In the genomic region with DNA sequence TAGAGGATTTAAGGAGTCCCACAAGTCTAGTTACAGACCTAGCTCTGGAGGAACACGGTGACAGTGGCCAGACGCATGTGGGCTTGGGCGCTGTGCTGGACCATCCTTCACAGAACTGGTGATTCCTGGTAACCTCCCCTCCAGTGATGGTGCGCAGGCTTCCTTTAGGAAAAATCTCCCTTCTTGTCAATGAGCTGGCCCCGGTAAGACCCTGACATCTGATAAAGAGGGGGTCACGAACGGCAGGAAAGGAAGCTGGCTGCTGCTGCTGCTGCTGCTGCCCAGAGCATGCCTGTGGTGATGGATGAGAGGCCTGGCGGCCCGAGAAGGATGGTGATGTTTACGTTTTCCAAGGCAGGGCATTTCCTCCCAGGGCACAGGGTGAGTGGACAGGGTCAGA, we compare ENCODE assay signal across 24 mouse cellular contexts. TPM values are rescaled to one million over a fixed set of nuclear protein-coding genes. Genes with fewer than 3 reads are reported as not detected.
"Had no signal": no experiment of that assay in that cellular context is flagged by ENCODE, and none has a peak within 500 bp of the region (broad histone marks: within the 10 kb centered on the region; RNA-seq: fewer than 3 reads in every experiment).

No protein-coding gene starts in this region.

- DNase-seq: kidney, adult 2 months; kidney, postnatal 25 days; layer of hippocampus, adult 9-11 months; left cerebral cortex, postnatal 4 days; lung, adult 18-20 months; lung, postnatal 10 days; lung, postnatal 36 days; right cerebral cortex, adult 18-20 months; right cerebral cortex, postnatal 14 days; spleen, adult 18-20 months; thymus, adult 18-20 months; thymus, postnatal 36 days had no signal

- H3K36me3 ChIP-seq: limb, embryonic 12.5 days; limb, embryonic 15.5 days; lung, embryonic 15.5 days; midbrain, embryonic 12.5 days; midbrain, embryonic 15.5 days; stomach, embryonic 15.5 days had no signal

- H3K4me3 ChIP-seq: layer of hippocampus, adult 2 months; left cerebral cortex, adult 2 months; limb, embryonic 12.5 days; limb, embryonic 15.5 days; lung, embryonic 15.5 days; midbrain, embryonic 12.5 days; midbrain, embryonic 15.5 days; stomach, embryonic 15.5 days had no signal

- H3K9me3 ChIP-seq: limb, embryonic 15.5 days; lung, embryonic 15.5 days; midbrain, embryonic 12.5 days; midbrain, embryonic 15.5 days; stomach, embryonic 15.5 days had no signal

- H3K9ac ChIP-seq: limb, embryonic 12.5 days; limb, embryonic 15.5 days; liver, embryonic 14.5 days; lung, embryonic 15.5 days; midbrain, embryonic 12.5 days; midbrain, embryonic 15.5 days; stomach, embryonic 15.5 days had no signal

- H3K4me1 ChIP-seq: limb, embryonic 12.5 days; midbrain, embryonic 12.5 days; stomach, embryonic 15.5 days had no signal

- H3K27me3 ChIP-seq: lung, embryonic 15.5 days; midbrain, embryonic 12.5 days; midbrain, embryonic 15.5 days; stomach, embryonic 15.5 days had no signal

- H3K27ac ChIP-seq: kidney, postnatal 0 days; layer of hippocampus, adult 2 months; left cerebral cortex, adult 2 months; limb, embryonic 12.5 days; limb, embryonic 15.5 days; liver, embryonic 14.5 days; lung, embryonic 15.5 days; midbrain, embryonic 12.5 days; midbrain, embryonic 15.5 days; stomach, embryonic 15.5 days had no signal

- ATAC-seq: midbrain, embryonic 15.5 days had no signal

- H3K4me2 ChIP-seq: limb, embryonic 12.5 days; limb, embryonic 15.5 days; liver, embryonic 11.5 days; lung, embryonic 15.5 days; midbrain, embryonic 12.5 days; midbrain, embryonic 15.5 days; stomach, embryonic 15.5 days had no signal

RNA-seq across cellular contexts. Expression of gene Zkscan2, which starts 25.5 kb away (rescaled TPM):
- total RNA-seq: megakaryocyte-erythroid progenitor cell, adult 5-6 weeks had no signal
